Mouse (Mus musculus): ENCODE measurements at regions not wholly inside any gene's neighbourhood (a gene's known extent, or its start where the extent isn't known, plus 50 kb on each side); places are given as distances from the start of the nearest gene placed in this dataset.

DNA sequence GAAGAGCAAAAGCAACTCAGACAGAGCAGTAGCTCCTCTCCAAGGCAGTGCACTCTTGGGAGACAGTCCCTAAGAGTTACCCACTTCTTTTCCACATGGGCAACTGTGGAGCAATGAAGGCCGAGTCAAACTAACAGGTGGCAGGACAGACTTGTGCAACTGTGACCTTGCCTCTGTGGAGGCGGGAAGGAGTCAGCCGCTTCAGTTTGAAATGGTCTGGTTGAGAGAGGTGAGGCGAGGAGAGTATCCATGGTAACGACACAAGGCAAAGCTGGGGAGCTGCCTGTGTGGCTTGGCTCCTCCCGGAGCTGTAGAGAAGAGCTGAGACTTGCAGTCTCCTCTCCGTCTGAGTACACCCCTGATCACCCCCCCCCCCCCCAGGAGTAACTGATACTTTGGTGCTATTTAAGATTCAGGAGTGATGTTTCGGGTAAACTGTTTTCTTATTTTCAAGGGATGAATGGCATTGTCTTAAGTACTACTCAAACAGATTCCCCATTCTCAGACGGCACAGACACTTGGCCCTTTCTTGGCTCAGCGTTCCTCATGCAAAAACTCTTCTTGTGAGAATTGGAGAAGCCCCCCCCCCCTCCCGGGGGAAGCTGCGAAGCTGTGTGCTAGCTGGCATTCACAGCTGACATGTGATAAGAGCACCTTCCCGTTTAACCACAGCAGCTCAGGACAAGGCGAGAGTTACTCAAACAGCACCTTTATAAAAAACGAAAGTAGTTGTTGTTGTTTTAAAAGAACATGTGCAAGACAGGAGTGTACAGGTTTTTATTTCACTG is 54.9 kb upstream of the Chst1 start:
- DNase-seq (ENCODE audit: low spot score): no peak

DNA sequence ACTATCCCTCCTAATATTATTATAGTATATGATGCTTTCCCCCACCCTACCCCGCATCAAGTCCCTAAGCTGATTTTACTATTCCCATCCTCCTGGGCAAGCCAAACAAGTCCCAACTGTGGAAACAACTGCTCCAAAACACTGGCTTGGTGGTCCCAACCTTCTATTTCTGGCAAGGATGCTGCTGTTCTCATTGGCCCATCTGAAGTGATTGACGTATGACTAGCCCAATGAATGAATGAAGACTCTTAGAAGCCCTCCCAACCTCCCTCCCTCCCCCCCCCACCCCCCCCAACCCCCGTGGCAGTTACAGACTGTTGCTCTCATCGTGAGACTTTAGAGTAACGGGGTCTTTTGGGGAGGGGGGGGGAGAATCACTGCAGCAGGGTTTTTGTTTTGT is 58.7 kb upstream of the Chst1 start:
- no peak for DNase-seq (ENCODE audit: low spot score)

DNA sequence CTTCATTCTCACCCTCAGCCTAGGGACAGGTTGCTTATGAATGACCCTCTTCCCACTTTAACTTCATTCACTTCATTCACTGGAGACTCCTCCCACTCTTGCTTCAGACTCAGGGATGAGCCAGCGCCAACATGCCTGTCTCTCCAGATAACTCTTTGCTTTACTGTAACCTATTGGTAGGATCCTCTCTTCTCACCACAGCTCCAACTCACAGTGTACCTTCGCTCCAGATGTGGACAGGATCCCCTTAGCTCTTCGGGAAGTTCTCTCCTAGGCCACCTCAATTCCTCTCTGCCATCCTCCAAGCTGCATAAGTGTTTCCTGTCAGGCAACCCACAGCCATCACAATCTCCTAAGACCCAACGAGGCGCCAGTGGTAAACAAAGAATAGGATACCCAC is 67.5 kb upstream of the Chst1 start:
- DNase-seq (ENCODE audit: low spot score): no peak

- no peak for DNase-seq (ENCODE audit: low spot score)
Observed at GRCm38 (mm10) chr2:92530677-92531076, 68.8 kb upstream of the Chst1 start.

DNA sequence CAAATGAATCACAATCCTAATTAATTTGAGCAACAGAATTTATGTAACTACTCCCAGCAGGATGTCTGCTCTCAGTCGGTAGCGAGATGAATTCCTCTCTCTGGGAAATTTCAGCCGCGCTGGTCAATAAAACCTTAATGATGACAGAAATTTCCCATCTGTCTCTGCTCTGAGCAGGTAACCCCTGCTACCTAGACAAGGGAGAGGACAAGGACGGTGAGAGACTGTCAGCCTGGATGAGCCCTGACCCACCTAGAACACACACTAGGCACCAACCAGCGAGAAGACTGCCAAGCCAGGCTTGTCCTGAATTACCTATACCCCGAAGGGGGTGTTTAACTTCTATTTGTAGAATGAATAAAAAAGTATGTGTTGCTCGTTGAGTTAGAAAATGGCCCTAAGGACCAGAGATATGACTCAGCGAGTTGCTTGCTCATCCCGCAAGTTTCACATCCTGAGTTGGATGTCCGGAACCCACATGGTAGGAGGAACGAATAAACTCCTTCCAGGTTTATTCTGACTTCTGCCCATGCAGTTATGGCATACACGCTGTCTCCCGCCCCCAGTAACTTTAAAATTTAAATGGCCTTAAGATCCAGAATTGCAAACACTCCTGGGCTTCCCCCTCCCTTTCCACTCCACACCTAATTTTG is 69.5 kb upstream of the Slc35c1 start:
- DNase-seq (ENCODE audit: low spot score): no peak

DNA sequence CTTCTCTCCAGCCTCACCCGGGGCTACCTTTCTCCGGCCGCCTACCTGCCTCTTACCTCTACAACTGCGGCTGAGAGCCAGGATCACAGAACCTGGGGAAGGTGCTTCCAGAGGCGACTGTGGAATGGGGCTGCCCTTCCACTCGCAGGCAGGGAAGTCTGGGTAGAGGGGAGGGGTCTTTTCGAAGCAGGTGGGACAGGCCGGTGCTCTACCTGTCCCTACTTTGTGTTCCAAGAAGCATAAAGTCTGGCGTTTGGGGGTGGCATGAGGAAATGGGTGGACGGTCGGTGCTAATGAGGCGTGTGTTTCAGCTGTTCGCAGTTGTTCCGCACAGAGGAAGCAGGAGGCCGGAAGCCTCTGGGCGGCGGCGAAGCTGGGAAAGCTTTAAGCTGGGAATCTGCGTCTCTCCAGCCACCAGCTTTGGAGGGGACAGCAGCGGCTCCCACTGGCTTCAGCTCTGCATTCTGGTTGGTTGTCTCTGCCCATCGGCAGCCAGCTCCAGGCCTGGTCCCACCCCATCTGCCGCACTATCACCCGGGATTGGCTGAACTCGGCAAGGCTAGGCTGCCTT is 68.8 kb upstream of the Slc35c1 start:
- peak; percentile 88 for DNase-seq (ENCODE audit: low spot score)

GRCm38 (mm10) chr2:92528119-92528830 is 67.9 kb upstream of the Slc35c1 start:
- DNase-seq (ENCODE audit: low spot score): no peak

DNA sequence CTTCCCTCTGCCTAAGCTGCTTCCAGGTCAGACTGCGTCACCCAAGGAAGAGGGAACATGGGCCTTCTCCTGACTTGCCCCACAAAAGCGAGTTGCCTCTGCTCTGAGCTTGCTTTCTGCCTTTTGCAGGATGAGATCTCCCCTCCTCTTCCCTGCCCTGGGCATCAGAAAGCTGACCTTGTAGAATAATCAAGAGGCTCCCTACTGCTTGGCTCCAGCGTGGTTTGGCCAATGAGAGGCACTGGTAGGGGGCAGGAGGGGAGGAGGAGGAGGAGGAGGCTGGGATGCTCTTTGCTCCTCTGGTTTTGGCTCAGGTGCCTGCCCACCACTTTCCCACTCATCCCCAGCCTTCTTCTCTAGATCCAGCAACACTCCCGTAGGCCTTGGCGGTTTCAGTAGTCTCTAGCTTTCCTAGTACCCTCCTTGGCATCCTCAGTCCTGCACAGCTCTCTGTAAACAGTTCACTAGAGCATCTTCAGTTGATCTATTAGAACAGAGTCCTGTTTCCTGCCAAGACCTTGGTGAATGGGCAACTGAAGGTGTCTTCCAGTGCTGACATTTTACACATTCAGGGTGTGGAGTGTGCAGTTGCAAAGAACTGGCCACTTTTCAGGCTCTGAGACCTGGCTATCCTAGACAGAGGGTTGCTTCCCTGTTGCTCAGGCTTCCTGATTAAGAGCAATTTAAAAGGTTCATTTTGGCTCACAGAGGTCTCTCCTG is 66.5 kb upstream of the Slc35c1 start:
- DNase-seq (ENCODE audit: low spot score): no peak

- DNase-seq (ENCODE audit: low spot score): no peak
Observed at GRCm38 (mm10) chr2:92525628-92526027, 65.3 kb upstream of the Slc35c1 start.

DNA sequence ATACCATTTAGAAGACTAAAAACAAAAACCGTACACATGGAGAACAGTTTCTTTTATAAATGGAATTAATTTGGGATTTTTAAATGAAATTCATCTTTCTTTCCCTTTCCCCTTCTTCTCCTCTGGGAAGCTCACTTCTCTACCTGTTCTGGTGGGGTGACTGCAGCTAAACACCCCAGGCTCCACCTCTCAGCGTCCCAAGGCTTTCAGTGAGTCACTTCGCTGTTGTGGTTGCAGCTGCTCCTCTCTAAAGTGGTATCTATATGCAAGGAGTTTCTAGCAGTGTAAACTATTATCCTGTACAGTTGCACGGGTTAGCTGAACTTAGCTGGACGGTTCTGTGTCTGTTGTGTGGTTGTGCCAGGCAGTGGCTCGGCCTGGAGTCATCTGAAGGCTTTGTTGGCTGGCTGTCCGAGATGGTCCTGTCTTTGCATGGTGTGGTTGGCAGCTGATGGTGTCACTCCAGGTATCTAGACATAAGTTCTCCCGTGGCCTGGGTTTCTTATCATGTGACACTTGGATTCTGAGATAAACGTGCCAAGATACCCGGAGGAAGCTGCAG is 64.8 kb upstream of the Slc35c1 start:
- DNase-seq (ENCODE audit: low spot score): no peak

- DNase-seq (ENCODE audit: low spot score): no peak
Observed at GRCm38 (mm10) chr2:92524346-92524905, 64.1 kb upstream of the Slc35c1 start.

DNA sequence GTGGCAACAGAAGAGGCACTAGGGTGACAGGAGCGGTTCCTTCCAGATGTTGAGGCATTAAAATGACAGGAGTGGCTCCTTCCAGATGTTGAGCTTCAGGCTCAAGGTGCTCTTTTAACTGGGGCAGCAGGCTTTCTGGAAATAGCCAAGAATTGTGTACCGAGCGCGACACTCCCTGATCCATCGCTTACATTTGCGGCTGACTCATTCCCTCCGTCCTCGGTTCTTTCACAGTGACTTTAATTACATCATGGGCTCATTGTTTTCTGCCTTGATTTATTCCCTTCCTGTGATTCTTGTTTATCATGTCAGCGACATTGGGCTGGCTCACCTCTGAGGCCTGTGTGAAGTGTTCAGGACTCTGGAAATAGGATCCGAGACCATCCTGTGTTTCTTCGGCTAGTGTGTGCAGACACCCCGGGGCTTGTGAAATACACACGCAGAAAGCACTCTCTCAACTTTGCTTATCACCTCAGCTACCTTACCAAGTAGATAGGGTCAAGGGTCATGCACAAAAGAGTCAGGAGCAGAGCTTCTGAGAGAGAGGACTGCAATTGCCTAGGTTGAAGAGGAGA is 63.1 kb upstream of the Slc35c1 start:
- no peak for DNase-seq (ENCODE audit: low spot score)

DNA sequence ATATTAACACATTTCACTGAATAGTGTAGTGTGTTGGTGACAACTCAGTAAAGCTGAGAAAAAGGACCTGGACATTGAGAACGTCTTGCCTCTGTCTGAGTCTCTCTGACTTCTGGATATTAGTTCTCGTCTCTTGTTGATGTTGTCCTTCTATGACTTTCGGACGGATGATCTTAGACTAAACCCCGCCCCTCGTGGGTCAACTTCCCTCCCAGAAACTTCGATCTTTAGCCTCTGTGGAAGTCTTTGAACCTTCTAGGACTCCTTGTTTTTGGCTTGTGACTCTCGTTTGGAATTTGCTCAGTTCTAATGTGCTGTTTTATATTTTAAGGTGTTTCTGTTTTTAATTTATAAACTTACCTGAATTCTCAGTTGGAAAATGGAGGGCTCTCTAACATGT is 61.2 kb upstream of the Slc35c1 start:
- no peak for DNase-seq (ENCODE audit: low spot score)

- DNase-seq (ENCODE audit: low spot score): no peak
Observed at GRCm38 (mm10) chr2:92519396-92519795, 59.1 kb upstream of the Slc35c1 start.

DNA sequence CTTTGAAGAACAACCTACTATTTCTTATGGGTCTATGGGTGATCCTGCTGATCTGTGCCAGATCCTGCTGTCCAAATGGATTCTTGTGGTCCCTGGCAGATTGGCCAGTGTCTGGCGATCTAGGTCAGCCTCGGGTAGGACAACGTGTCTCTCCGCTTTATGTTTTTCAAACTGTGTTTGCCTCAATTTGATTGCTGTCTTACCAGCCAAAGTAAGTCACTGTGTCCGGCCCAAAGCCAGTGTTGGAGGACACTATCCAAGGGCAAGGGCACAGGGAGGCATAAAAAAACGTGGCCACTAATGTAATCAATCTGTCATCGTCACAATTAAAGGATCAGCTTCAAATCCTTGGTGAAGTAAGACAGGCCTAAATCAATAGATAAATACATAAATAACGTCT is 58.6 kb upstream of the Slc35c1 start:
- no peak for DNase-seq (ENCODE audit: low spot score)

GRCm38 (mm10) chr2:92514961-92515360 is 54.6 kb upstream of the Slc35c1 start:
- DNase-seq (ENCODE audit: low spot score): no peak

GRCm38 (mm10) chr2:92511771-92512744 is 51.7 kb upstream of the Slc35c1 start:
- DNase-seq (ENCODE audit: low spot score): no peak
